Mouse (Mus musculus): ENCODE results near the gene Nktr. TPM values are rescaled to one million over a fixed set of nuclear protein-coding genes. Genes with fewer than 3 reads are reported as not detected.
A peak's percentile ranks its signal among the peaks of the same experiment; 100 is the strongest.

Nktr gene
- total RNA-seq, 2 experiments from 2014 or later = 146 to 173 TPM

DNA sequence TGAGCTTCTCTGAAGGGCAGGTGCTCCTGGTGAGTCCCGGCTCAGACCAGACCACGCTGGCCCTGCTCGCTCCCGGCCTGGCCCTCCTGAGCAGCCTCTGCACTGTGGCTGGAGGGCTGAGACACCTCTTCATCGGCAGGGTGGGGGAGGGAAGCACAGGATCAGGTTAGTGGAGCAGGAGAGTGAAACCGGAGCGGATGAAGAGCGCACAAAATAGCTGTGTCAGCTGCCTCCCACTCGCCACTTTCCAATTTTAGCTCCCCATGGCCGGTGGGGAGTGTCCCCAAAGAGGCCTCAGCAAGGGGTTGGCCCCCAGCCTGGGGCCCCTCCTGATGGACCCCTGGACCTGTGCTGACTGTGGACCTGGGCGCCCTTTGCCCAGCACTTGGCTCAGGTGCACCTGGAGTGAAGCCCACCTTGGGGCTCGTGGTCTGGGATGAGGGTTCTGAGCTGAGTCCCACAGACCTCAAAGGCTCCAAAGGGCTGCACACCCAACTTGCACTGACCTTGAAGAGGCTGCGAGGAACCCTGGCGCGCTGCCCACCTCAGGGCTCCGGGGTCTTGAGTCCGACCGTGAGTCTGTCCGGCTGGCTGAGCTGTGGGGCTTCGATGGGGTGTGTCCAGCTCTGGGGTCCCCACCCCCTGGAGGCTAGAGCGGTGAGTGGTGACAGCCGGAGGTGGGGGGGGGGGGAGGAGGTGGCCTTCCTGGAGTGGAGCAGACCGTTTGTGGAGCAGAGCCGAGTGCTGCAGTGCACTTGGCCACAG, 73.0 kb downstream of the Nktr start, which contains the start of gene Hhatl:
Gene Hhatl, minus strand, starts transcription at position 751 of the 765 bp plus-strand sequence.
- no peak for ATAC-seq (replicated peaks; ENCODE audit: low FRiP score, low TSS enrichment, poor library complexity, severe bottlenecking)

DNA sequence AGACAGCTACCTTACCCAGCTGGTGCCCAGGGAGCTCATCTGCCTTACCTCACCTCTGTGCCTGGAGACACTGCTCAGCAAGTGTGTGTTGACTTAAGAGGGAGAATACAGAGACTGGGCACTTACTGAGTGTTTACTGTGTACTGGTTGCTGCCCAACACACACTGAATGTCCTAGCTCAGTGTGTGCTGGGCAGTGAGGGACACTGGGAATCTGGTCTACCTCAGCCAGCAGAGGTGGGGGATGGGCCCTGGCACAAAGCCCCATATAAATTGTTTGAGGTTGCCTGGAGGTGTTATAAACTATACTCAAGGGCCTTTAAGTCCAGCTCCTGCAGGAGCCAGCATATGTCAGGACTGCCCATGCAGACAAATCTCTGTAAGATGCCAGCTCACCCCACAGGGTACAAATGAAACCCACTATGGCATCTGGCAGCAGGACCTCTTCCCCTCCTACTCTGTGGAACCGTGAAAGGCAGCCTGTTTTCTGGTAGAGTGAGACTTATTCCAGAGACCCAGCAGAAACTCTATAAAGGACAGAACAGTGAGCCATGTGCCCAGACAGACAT, 76.1 kb downstream of the Nktr start:
- no peak for ATAC-seq (replicated peaks; ENCODE audit: low FRiP score, low TSS enrichment, poor library complexity, severe bottlenecking)

DNA sequence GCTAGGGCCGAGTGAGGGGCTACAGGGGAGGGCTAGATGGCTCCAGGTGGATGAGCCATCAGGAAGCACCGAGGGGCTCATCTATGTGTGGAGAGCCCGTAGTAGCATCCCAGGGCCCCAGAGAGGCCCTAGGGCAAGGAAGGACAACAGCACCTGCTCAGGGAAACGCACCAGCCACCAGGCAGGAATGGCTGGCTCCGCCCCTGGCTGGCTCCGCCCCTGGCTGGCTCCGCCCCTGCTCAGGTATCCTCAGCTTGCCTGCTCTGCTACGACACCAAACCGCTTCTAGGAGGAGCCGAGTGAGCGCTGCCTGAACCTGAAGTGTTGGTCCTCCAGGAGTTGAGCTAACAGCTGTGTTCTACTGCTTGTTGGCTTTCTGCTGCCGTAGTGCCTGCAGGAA, 78.8 kb downstream of the Nktr start:
- no peak for ATAC-seq (replicated peaks; ENCODE audit: low FRiP score, low TSS enrichment, poor library complexity, severe bottlenecking)

DNA sequence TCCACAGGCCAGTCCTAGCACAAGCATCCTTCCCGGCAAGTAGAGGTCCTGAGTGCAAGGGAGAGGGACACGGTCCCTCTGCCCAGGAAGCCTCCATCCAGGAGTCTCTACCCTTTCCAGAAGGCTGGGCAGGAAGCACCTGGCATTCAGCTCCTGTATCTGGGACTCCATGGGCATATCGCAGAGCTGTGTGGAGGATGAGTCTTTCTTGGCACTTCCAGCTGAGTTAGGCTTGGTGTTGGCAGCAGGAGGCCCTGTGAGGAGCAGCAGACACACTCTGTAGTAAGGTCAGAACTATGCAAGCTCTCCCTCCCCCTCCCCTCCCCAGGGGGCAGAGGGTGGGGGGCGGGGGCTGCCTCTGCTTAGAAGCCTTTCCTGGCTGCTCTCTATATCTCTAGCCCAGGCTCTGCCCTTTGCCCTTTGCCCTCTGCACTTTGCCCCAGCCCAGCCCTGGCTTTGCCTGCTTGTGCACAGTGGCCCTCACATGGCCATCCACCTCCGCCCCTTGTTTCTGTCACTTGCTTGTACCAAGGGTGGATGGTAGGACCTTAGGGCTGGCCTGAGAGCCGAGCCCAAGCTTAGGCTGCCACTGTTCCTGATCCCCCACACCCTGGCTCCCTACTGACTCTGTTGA, 80.0 kb downstream of the Nktr start:
- no peak for ATAC-seq (replicated peaks; ENCODE audit: low FRiP score, low TSS enrichment, poor library complexity, severe bottlenecking)

DNA sequence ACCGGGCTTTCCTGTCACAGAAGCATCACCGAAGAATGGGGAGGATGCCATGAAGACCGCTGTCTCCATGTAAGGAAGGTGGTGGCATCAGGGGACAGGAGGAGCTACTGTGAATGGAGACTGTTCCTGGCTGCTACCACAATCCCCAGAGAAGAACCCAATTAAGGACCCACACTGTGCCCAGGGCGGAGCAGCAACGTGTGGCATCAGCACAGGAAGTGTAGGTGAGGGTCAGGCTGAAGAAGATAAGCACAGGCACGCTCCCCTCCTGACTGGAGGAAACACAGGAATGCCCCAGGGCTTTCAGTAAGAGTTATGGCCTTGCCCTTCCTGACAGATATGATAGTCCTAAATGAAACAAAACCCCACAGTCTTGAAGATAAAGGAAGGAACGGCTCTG, 83.8 kb downstream of the Nktr start:
- ATAC-seq (replicated peaks; ENCODE audit: low FRiP score, low TSS enrichment, poor library complexity, severe bottlenecking) = peak; percentile 49; the same call in 1 of the 2 replicates

Other genes with a start within 250 kb of the Nktr start
- gene Cck, start 223.5 kb upstream of the Nktr start, total RNA-seq (2014; fragmentation: Nextera tagmentation) = not detected in 2 replicates
- not detected in 2 replicates for gene Cck, start 223.5 kb upstream of the Nktr start, total RNA-seq (2017)
- gene Lyzl4, start 77.1 kb upstream of the Nktr start, total RNA-seq (2014; fragmentation: Nextera tagmentation) = not detected in 2 replicates
- not detected in 2 replicates for gene Lyzl4, start 77.1 kb upstream of the Nktr start, total RNA-seq (2017)
- not detected in 2 replicates for gene Vipr1, start 76.5 kb upstream of the Nktr start, total RNA-seq (2014; fragmentation: Nextera tagmentation)
- gene Vipr1, start 76.5 kb upstream of the Nktr start, total RNA-seq (2017) = not detected in 2 replicates
- 9.4 and 10.9 TPM in 2 replicates for gene Sec22c, start 13.7 kb upstream of the Nktr start, total RNA-seq (2014; fragmentation: Nextera tagmentation)
- gene Sec22c, start 13.7 kb upstream of the Nktr start, total RNA-seq (2017) = 1.9 and 3.1 TPM in 2 replicates
- gene Ss18l2, start 8.8 kb upstream of the Nktr start, total RNA-seq (2014; fragmentation: Nextera tagmentation) = 57.8 and 77.0 TPM in 2 replicates
- 47.8 and 54.4 TPM in 2 replicates for gene Ss18l2, start 8.8 kb upstream of the Nktr start, total RNA-seq (2017)
- gene Zfp651, start 40.2 kb downstream of the Nktr start, total RNA-seq (2014; fragmentation: Nextera tagmentation) = not detected in 2 replicates
- gene Zfp651, start 40.2 kb downstream of the Nktr start, total RNA-seq (2017) = not detected in 2 replicates
- gene Klhl40, start 58.4 kb downstream of the Nktr start, total RNA-seq (2014; fragmentation: Nextera tagmentation) = not detected in 2 replicates
- gene Klhl40, start 58.4 kb downstream of the Nktr start, total RNA-seq (2017) = not detected in 2 replicates
- not detected in 2 replicates for gene Hhatl, start 73.3 kb downstream of the Nktr start, total RNA-seq (2014; fragmentation: Nextera tagmentation)
- not detected in 2 replicates for gene Hhatl, start 73.3 kb downstream of the Nktr start, total RNA-seq (2017)
- not detected in 2 replicates for gene Ccdc13, start 120.3 kb downstream of the Nktr start, total RNA-seq (2014; fragmentation: Nextera tagmentation)
- gene Ccdc13, start 120.3 kb downstream of the Nktr start, total RNA-seq (2017) = not detected in 2 replicates
- gene Higd1a, start 139.2 kb downstream of the Nktr start, total RNA-seq (2014; fragmentation: Nextera tagmentation) = 119 and 156 TPM in 2 replicates
- gene Higd1a, start 139.2 kb downstream of the Nktr start, total RNA-seq (2017) = 28.6 and 33.5 TPM in 2 replicates
- gene Ackr2, start 179.2 kb downstream of the Nktr start, total RNA-seq (2014; fragmentation: Nextera tagmentation) = not detected in 2 replicates
- not detected in 2 replicates for gene Ackr2, start 179.2 kb downstream of the Nktr start, total RNA-seq (2017)
- gene Cyp8b1, start 197.1 kb downstream of the Nktr start, total RNA-seq (2014; fragmentation: Nextera tagmentation) = not detected in 2 replicates
- not detected in 2 replicates for gene Cyp8b1, start 197.1 kb downstream of the Nktr start, total RNA-seq (2017)
- gene Fam198a, start 231.8 kb downstream of the Nktr start, total RNA-seq (2014; fragmentation: Nextera tagmentation) = not detected in 2 replicates
- 1.3 TPM in 1 of 2 replicates, not detected in the other for gene Fam198a, start 231.8 kb downstream of the Nktr start, total RNA-seq (2017)

All from megakaryocyte-erythroid progenitor cell, adult 5-6 weeks (primary cell).